Mouse (Mus musculus) E14TG2a.4 (cell line): ENCODE results near the gene Irf2bpl.

Source experiments
- CTCF ChIP-seq: conservative IDR thresholded peaks from 2 replicates; pipeline ENCODE4 v1.5.1; 2014; ENCODE audit warnings: low read length
- NANOG ChIP-seq: IDR thresholded peaks from 2 replicates; pipeline ENCODE4 v1.6.1; 2014; ENCODE audit warnings: borderline replicate concordance, low read length, mixed read lengths

- TF ChIP-seq CTCF = no peak
- TF ChIP-seq NANOG = no peak
Measured at GRCm38 (mm10) chr12:86899461-86900179, 15.0 kb upstream of the Irf2bpl start.
